Mouse (Mus musculus): Measurements from ENCODE around the gene Cyp11a1. TPM values are rescaled to one million over a fixed set of nuclear protein-coding genes. Genes with fewer than 3 reads are reported as not detected.

The Cyp11a1 gene
- polyA plus RNA-seq, 1 experiment, result 0.28 TPM

DNA sequence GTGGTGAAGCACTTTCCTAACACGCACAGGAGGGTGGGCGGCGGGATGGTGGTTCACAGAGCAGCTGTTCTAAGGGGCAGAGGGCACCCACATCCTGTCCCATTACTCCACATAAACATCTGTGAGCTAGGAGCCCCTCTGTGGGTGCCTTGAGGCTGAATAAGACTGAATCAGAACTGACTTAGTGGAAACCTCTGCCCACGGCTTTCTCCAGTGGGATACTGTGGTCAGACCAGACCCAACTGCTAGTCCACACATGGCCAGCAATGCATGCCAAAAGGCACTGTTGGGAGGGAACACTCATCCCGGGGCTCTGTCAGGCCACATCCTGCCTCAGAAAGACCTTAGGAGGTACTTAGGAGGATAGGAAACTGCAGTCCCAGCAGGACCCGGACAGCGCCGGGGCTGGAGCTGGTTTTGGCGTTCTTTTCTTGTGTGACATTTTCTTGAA, 34.0 kb upstream of the Cyp11a1 start:
- no peak for TF ChIP-seq POLR2A (IDR thresholded peaks at IDR 0.05; ENCODE audit: borderline replicate concordance, extremely low read depth, low read depth, low read length)
- TF ChIP-seq CTCF (IDR thresholded peaks at IDR 0.05; ENCODE audit: insufficient read depth, low read length), result no peak
- 46% methylated on average over 9 of the region's 9 CpGs for WGBS
- Histone ChIP-seq H3K4me3 (replicated peaks; ENCODE audit: extremely low read depth, low read depth, low read length) (no peak overlapping the region), H3K4me1 (ENCODE audit: control insufficient read depth, insufficient read depth, low read length) (peaks cover 22% of the 10 kb centered on the region)
- DNase-seq, result no peak

DNA sequence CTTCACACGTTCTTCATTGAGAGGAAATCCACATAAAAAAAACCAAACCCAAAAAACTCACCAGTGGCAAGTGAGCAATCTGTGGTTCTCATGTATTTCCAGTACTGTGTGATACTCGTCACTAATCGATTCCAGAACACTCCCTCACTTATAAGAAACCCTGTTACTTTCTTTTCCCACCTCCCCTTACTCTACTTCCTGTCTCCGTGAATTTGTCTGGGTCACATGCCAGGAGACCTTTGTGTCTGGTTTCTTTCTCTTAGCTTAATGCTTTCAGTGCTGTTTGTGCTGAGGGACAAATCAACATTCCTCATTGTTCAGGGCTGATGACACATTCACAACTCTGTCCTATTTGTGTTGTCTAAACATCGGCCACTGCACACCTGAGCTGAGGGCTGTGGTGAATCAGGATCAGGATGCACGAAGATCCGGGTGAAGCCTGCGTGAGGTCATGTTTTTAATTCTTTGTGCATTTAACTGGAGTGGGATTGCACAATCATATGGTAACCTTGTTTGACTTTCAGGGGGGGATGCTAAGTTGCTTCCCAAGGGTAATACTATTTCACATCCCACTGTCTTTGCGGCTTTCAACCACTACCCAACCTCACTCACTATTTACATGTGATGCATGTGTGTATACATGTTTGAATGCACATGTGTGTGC, 33.3 kb upstream of the Cyp11a1 start:
- WGBS, result 33% methylated on average over 9 of the region's 9 CpGs
- Histone ChIP-seq H3K4me1 (ENCODE audit: control insufficient read depth, insufficient read depth, low read length) (peaks cover 22% of the 10 kb centered on the region), H3K4me3 (replicated peaks; ENCODE audit: extremely low read depth, low read depth, low read length) (no peak overlapping the region)
- TF ChIP-seq CTCF (IDR thresholded peaks at IDR 0.05; ENCODE audit: insufficient read depth, low read length) (no peak), POLR2A (IDR thresholded peaks at IDR 0.05; ENCODE audit: borderline replicate concordance, extremely low read depth, low read depth, low read length) (no peak)
- DNase-seq, result no peak

DNA sequence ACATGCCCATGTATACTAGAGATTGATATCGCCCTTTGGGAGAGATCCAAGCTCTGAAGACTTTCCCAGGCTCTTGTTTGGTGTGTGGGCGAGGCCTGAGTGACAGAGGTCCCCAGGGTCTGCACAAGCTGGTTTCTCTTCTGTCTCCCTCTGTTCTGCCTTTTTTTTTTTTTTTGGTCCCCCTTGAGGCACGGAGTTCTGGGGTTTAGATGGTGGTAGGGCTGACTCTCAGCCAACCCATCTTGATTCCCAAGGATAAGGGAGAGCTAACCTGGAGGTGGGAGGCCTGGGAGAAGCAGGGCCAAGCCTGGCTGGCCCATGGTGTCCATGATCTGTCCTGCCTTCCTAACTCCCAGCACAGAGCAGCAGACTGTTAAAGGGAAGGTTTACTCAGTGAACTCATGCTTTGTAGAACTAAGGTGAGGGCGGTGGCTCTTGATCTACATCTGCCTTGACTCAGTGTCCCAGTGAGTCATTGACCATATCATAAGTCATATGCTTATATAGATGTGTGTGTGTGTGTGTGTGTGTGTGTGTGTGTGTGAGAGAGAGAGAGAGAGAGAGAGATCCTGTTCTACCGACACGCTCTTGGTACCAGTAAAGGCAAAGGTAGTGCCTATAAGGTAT, 32.7 kb upstream of the Cyp11a1 start:
- no peak for DNase-seq
- no peak overlapping the region for H3K4me3 ChIP-seq (replicated peaks; ENCODE audit: extremely low read depth, low read depth, low read length)
- 75% methylated on average over 6 of the region's 6 CpGs for WGBS
- no peak for TF ChIP-seq POLR2A (IDR thresholded peaks at IDR 0.05; ENCODE audit: borderline replicate concordance, extremely low read depth, low read depth, low read length)
- no peak for TF ChIP-seq CTCF (IDR thresholded peaks at IDR 0.05; ENCODE audit: insufficient read depth, low read length)
- H3K4me1 ChIP-seq (ENCODE audit: control insufficient read depth, insufficient read depth, low read length), result peaks cover 22% of the 10 kb centered on the region

DNA sequence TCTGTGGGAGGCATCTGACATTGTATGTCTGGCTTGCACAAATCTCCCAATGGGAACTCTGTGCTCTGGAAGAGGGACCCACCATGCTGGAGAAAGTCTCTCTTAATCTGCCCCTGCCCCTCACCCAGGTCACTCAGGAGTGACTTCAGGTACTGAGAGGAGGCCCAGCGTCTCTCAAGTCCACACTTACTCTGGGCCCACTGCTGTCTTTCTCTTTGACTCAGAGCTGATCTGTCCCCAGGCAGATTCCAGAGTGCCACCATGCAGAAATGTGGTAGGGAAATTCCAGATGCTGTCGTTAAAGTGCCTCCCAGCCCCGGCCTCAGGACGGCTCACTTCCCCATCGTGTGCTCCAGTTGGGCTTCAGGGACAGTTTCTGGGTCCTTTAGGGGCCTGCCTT, 32.0 kb upstream of the Cyp11a1 start:
- no peak for DNase-seq
- H3K4me1 ChIP-seq (ENCODE audit: control insufficient read depth, insufficient read depth, low read length), result peaks cover 22% of the 10 kb centered on the region
- 76% methylated on average over 5 of the region's 5 CpGs for WGBS
- H3K4me3 ChIP-seq (replicated peaks; ENCODE audit: extremely low read depth, low read depth, low read length), result no peak overlapping the region
- no peak for TF ChIP-seq CTCF (IDR thresholded peaks at IDR 0.05; ENCODE audit: insufficient read depth, low read length)
- no peak for TF ChIP-seq POLR2A (IDR thresholded peaks at IDR 0.05; ENCODE audit: borderline replicate concordance, extremely low read depth, low read depth, low read length)

DNA sequence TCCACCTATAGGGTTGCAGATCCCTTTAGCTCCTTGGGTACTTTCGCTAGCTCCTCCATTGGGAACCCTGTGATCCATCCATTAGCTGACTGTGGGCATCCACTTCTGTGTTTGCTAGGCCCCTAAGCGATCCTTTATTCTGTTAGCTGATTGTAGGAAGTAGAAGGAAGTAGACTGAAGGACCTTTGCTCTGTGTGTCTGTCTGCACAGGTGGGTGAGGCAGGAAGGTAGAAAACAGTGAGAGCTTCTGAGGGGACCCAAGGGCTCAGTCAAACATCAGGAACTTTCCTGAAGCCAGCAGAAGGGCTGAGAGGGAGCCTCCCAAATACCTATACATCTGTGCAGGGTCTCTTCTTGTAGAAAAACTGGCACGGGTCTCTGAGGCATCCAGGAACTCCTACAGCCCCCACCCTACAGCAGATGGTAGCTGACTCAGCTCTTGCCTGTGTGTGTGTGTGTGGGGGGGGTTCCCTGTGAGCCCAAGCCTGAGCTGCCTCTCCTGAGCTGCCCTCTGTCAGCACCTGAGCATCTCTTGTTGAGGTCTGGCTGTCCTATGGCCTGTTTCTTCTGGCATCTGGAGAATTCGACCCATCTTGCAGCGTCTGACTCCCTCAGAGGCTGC, 30.9 kb upstream of the Cyp11a1 start:
- H3K4me1 ChIP-seq (ENCODE audit: control insufficient read depth, insufficient read depth, low read length), result peaks cover 16% of the 10 kb centered on the region; the same call in 1 of the 2 replicates
- no peak overlapping the region for H3K4me3 ChIP-seq (replicated peaks; ENCODE audit: extremely low read depth, low read depth, low read length)
- TF ChIP-seq POLR2A (IDR thresholded peaks at IDR 0.05; ENCODE audit: borderline replicate concordance, extremely low read depth, low read depth, low read length) (no peak), CTCF (IDR thresholded peaks at IDR 0.05; ENCODE audit: insufficient read depth, low read length) (no peak)
- DNase-seq, result no peak
- 74% methylated on average over 5 of the region's 5 CpGs for WGBS

DNA sequence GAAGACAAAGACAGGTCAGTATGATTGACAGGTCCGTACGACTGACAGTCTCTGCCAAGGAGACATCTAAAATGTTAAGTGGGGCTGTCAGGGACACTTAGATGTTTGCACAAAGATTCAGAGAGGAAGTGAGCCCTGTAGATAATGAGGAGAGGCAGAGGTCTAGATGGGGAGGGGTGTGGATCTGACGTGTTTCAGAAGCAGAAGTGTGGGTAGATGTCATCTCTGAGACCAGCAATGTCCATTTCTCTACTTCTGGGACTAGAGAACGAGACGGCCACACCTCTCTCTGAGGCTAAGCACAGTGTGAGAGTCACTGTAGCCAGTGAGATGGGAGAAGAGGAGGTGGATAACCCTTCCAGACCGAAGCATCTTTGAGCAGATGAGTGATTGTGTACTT, 28.2 kb upstream of the Cyp11a1 start:
- H3K4me3 ChIP-seq (replicated peaks; ENCODE audit: extremely low read depth, low read depth, low read length), result no peak overlapping the region
- TF ChIP-seq POLR2A (IDR thresholded peaks at IDR 0.05; ENCODE audit: borderline replicate concordance, extremely low read depth, low read depth, low read length) (no peak), CTCF (IDR thresholded peaks at IDR 0.05; ENCODE audit: insufficient read depth, low read length) (no peak)
- DNase-seq, result no peak
- WGBS, result 49% methylated on average over 6 of the region's 6 CpGs
- peaks cover 4% of the 10 kb centered on the region; the same call in 1 of the 2 replicates for H3K4me1 ChIP-seq (ENCODE audit: control insufficient read depth, insufficient read depth, low read length)

DNA sequence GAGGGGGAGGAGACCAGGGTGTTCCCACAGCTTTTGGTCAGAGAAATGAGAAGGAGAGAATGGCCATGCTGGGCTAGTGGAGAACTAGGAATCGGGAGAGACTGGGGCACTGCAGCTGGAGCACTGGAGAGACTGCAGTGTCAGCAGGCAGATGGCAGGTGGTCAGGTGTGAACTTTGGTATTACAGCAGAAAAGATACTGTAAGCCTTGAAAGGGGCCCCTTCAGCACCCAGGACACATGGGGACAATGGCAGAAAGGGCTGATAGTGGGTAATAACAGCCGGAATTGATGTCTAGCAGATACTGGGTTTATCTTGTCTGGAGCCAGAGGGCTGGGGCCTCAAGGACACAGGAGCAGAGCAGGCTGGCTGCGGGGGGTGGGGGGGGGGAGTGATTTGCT, 27.4 kb upstream of the Cyp11a1 start:
- TF ChIP-seq CTCF (IDR thresholded peaks at IDR 0.05; ENCODE audit: insufficient read depth, low read length), result no peak
- no peak for TF ChIP-seq POLR2A (IDR thresholded peaks at IDR 0.05; ENCODE audit: borderline replicate concordance, extremely low read depth, low read depth, low read length)
- no peak for DNase-seq
- no peaks in the 10 kb centered on the region for H3K4me1 ChIP-seq (ENCODE audit: control insufficient read depth, insufficient read depth, low read length)
- 61% methylated on average over 3 of the region's 3 CpGs for WGBS
- no peak overlapping the region for H3K4me3 ChIP-seq (replicated peaks; ENCODE audit: extremely low read depth, low read depth, low read length)

DNA sequence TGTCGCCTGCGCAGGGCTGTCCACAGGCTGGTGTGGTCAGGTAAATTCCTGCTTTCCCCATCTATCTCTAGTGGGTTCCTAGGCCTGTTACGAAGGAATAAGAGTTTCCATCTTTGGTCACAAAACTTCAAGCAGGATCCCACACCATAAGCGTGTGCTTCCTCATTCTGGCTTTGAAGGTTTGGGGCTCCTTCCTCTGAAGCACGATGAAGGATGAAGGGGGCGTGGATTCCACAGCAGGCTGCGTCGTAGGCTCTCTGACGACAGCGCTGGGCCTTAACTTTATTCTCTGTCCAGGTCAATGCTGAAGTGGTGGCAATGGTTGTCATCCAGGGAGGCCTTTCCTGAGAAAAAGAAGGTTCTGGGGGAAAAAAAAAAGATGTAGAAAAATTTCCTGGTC, 25.6 kb upstream of the Cyp11a1 start:
- Histone ChIP-seq H3K4me1 (ENCODE audit: control insufficient read depth, insufficient read depth, low read length) (no peaks in the 10 kb centered on the region), H3K4me3 (replicated peaks; ENCODE audit: extremely low read depth, low read depth, low read length) (no peak overlapping the region)

DNA sequence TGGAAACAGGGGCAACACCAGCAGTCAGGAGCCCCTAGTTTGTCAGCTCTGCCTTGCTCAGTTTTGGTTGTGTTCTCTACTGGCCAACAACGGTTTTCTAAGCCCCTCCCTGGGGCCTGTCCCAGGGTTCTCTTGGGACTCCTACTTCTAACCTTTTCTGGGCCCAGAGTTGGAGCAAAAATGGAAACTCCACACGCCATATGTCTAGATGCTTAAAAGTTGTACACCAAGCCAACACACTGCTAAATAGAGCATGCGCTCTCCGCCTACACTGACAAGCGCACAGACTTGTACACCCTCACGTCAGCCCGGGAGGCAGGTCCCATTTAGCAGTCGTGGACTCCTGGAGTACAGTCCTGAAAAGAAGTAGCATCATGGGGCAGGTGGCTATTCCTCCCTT, 20.9 kb upstream of the Cyp11a1 start:
- H3K4me3 ChIP-seq (replicated peaks; ENCODE audit: extremely low read depth, low read depth, low read length), result no peak overlapping the region
- TF ChIP-seq POLR2A (IDR thresholded peaks at IDR 0.05; ENCODE audit: borderline replicate concordance, extremely low read depth, low read depth, low read length), result no peak
- no peak for TF ChIP-seq CTCF (IDR thresholded peaks at IDR 0.05; ENCODE audit: insufficient read depth, low read length)
- H3K4me1 ChIP-seq (ENCODE audit: control insufficient read depth, insufficient read depth, low read length), result no peaks in the 10 kb centered on the region; the same call in 1 of the 2 replicates
- 88% methylated on average over 8 of the region's 8 CpGs for WGBS
- DNase-seq, result no peak

More for the DNA sequence above, 25.6 kb upstream of the Cyp11a1 start:
- TF ChIP-seq POLR2A (IDR thresholded peaks at IDR 0.05; ENCODE audit: borderline replicate concordance, extremely low read depth, low read depth, low read length) (no peak), CTCF (IDR thresholded peaks at IDR 0.05; ENCODE audit: insufficient read depth, low read length) (no peak)
- 81% methylated on average over 10 of the region's 10 CpGs for WGBS
- DNase-seq, result no peak

All from lung, adult 2 months (tissue).